Mouse (Mus musculus): ENCODE measurements at regions not wholly inside any gene's neighbourhood (a gene's known extent, or its start where the extent isn't known, plus 50 kb on each side); places are given as distances from the start of the nearest gene placed in this dataset.

GRCm38 (mm10) chr2:133498186-133498571 lies 53.8 kb upstream of the Bmp2 start:
- H3K4me3 ChIP-seq (replicated peaks; ENCODE audit: low read length): no peak overlapping the region
- no peaks in the 10 kb centered on the region for H3K9me3 ChIP-seq (ENCODE audit: control insufficient read depth, low read length)
- H3K4me2 ChIP-seq (ENCODE audit: low read length): no peak overlapping the region
- H3K4me1 ChIP-seq (replicated peaks; ENCODE audit: control insufficient read depth, insufficient read depth, low read length): no peaks in the 10 kb centered on the region
- no peak for ATAC-seq
- H3K27me3 ChIP-seq (replicated peaks; ENCODE audit: control insufficient read depth, insufficient read depth, low read length): no peaks in the 10 kb centered on the region
- H3K36me3 ChIP-seq (ENCODE audit: control insufficient read depth, insufficient read depth): no peaks in the 10 kb centered on the region
- H3K27ac ChIP-seq (ENCODE audit: low read length): no peak overlapping the region
- WGBS: 95% methylated on average over 2 of the region's 2 CpGs
- no peak overlapping the region for H3K9ac ChIP-seq (replicated peaks; ENCODE audit: low read depth, low read length)

- H3K27me3 ChIP-seq (replicated peaks; ENCODE audit: control insufficient read depth, insufficient read depth, low read length): no peaks in the 10 kb centered on the region
- no peak overlapping the region for H3K4me2 ChIP-seq (ENCODE audit: low read length)
- no peaks in the 10 kb centered on the region for H3K36me3 ChIP-seq (ENCODE audit: control insufficient read depth, insufficient read depth)
- H3K4me1 ChIP-seq (replicated peaks; ENCODE audit: control insufficient read depth, insufficient read depth, low read length): no peaks in the 10 kb centered on the region
- H3K9me3 ChIP-seq (ENCODE audit: control insufficient read depth, low read length): no peaks in the 10 kb centered on the region
- no peak overlapping the region for H3K4me3 ChIP-seq (replicated peaks; ENCODE audit: low read length)
- ATAC-seq: no peak
- WGBS: 75% methylated on average over 3 of the region's 3 CpGs
- no peak overlapping the region for H3K9ac ChIP-seq (replicated peaks; ENCODE audit: low read depth, low read length)
- H3K27ac ChIP-seq (ENCODE audit: low read length): no peak overlapping the region
Measured at GRCm38 (mm10) chr2:133498717-133499143, 53.2 kb upstream of the Bmp2 start.

GRCm38 (mm10) chr2:133499904-133500303 lies 52.1 kb upstream of the Bmp2 start:
- Histone ChIP-seq H3K9me3 (ENCODE audit: control insufficient read depth, low read length) (no peaks in the 10 kb centered on the region), H3K4me3 (replicated peaks; ENCODE audit: low read length) (no peak overlapping the region), H3K27ac (ENCODE audit: low read length) (no peak overlapping the region), H3K4me2 (ENCODE audit: low read length) (no peak overlapping the region), H3K27me3 (replicated peaks; ENCODE audit: control insufficient read depth, insufficient read depth, low read length) (no peaks in the 10 kb centered on the region), H3K36me3 (ENCODE audit: control insufficient read depth, insufficient read depth) (no peaks in the 10 kb centered on the region), H3K9ac (replicated peaks; ENCODE audit: low read depth, low read length) (no peak overlapping the region), H3K4me1 (replicated peaks; ENCODE audit: control insufficient read depth, insufficient read depth, low read length) (no peaks in the 10 kb centered on the region)
- no peak for ATAC-seq
- 89% methylated on average over 3 of the region's 3 CpGs for WGBS
